Mouse (Mus musculus) lung, embryonic 15.5 days (tissue): Measurements from ENCODE around the gene Tgfbr3l. TPM values are rescaled to one million over a fixed set of nuclear protein-coding genes. Genes with fewer than 3 reads are reported as not detected.
"Not testable (repeated sequence)": the region's sequence is repeated elsewhere in the genome, so short reads cannot be mapped to it uniquely, and the experiment has no call there.

Experiments used
- ATAC-seq: fragments of 200-750 bp; cut with Nextera tagmentation; 2 replicates; pipeline ENCODE4 v1.8.0; 2017; ENCODE audit warnings: moderate number of reproducible peaks, borderline replicate concordance; ENCODE audit not compliant: low FRiP score, low TSS enrichment; ENCODE audit errors: extremely low read depth
- H3K27ac ChIP-seq: fragments of 300-500 bp; sonication (generic); 2 replicates; pipeline ENCODE4 v1.5.1; 2015; ENCODE audit warnings: moderate library complexity, mild to moderate bottlenecking, inconsistent platforms
- H3K27me3 ChIP-seq: fragments of 300-500 bp; sonication (generic); 2 replicates; pipeline ENCODE4 v1.6.1; 2015; ENCODE audit warnings: inconsistent platforms
- H3K36me3 ChIP-seq: fragments of 300-500 bp; sonication (generic); 2 replicates; pipeline ENCODE4 v1.6.1; 2015; ENCODE audit warnings: inconsistent platforms
- H3K4me1 ChIP-seq: fragments of 300-500 bp; sonication (generic); 2 replicates; pipeline ENCODE4 v1.6.1; 2015; ENCODE audit warnings: inconsistent platforms
- H3K4me2 ChIP-seq: fragments of 300-500 bp; sonication (generic); 2 replicates; pipeline ENCODE4 v1.6.1; 2015; ENCODE audit warnings: inconsistent platforms, mild to moderate bottlenecking, moderate library complexity
- H3K4me3 ChIP-seq: fragments of 300-500 bp; sonication (generic); 2 replicates; pipeline ENCODE4 v1.5.1; 2015; ENCODE audit warnings: mild to moderate bottlenecking, inconsistent platforms
- H3K9ac ChIP-seq: fragments of 300-500 bp; sonication (generic); 2 replicates; pipeline ENCODE4 v1.6.1; 2015; ENCODE audit warnings: inconsistent platforms
- H3K9me3 ChIP-seq: fragments of 300-500 bp; sonication (generic); 2 replicates; pipeline ENCODE4 v1.6.1; 2016; ENCODE audit warnings: inconsistent platforms
- WGBS: fragments of 180-500 bp; shearing (Covaris S2); methylation state at CpG from one replicate; pipeline ENCODE4 v1.1.7; 2015; 5-methylcytosine and 5-hydroxymethylcytosine counted together
- polyA plus RNA-seq: library from polyadenylated mRNA; unstranded; fragments of >200 nt; fragmentation: Nextera tagmentation; extraction: Ambion mirVana; gene quantifications from 2 replicates; pipeline ENCODE4 v1.2.1, GENCODE M21; 2015

Tgfbr3l gene
- polyA plus RNA-seq, 1 experiment from 2014 or later, result 3.4 TPM

DNA sequence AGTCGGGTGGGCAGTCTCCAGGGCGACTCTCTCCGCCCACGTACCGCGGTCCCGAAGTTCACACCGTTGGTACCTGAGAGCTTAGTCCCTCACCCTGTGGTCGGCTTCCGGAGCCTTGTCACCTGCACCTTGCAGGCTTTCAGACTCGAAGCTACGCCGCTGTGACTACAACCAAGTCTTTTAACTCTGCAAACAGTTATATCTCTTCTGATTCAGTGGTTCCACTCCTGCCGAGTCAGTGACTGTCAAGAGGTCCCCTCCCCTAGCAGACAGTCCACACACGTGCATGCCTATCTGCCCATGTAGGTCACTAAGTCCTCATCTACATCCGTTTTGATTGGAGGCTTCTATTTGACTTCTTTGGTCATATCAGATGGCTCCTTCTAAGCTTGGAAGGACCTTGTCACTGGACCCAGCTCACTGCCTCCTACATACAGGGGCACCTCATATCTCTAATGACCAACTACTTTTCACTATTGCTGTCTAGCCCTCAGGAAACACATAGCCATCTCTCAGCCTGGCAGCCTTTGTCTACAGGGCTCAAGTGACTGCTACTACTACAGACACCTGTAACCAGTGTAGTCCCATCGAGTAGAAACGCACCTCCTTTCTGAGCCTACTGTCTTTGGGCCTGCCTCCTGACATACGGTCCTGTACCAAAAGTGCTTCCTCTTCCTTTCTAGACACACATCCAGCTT is 8.7 kb upstream of the Tgfbr3l start:
- peaks cover 22% of the 10 kb centered on the region for H3K36me3 ChIP-seq
- H3K27ac ChIP-seq, result peak overlapping the region; percentile 92
- peak overlapping the region; percentile 66 for H3K4me2 ChIP-seq
- 0 out of 2 replicates have a peak, but pooled peaks have one; percentile 0 for ATAC-seq
- peak overlapping the region; percentile 83 for H3K4me3 ChIP-seq
- H3K9ac ChIP-seq, result peak overlapping the region; percentile 74
- peaks cover 28% of the 10 kb centered on the region for H3K4me1 ChIP-seq
- no peaks in the 10 kb centered on the region for H3K9me3 ChIP-seq
- 10% methylated on average over 19 of the region's 19 CpGs for WGBS
- H3K27me3 ChIP-seq, result no peaks in the 10 kb centered on the region

DNA sequence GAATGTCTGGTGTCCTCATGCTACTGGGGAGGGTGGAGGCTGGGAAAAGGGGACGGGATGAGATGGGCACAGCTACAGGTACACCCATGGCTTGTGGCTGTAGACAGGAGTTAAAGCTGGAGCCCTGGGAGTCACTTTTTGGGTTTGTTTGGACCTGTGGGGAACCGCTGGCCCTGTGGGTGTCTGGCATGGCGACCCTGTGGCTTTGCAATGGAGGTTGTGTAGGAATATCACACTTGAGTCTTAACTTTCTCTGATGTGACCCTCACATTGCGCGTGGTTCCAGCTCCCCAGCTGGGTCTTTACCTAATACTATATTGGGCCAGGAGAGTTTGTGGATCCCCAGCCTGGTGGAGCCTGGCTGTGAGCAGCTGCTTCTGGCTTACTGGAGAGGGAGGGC is 3.0 kb upstream of the Tgfbr3l start:
- Histone ChIP-seq H3K36me3 (peaks cover 57% of the 10 kb centered on the region), H3K4me3 (no peak overlapping the region), H3K27ac (no peak overlapping the region), H3K4me1 (peaks cover 19% of the 10 kb centered on the region), H3K9ac (no peak overlapping the region), H3K4me2 (no peak overlapping the region), H3K27me3 (no peaks in the 10 kb centered on the region), H3K9me3 (no peaks in the 10 kb centered on the region)
- WGBS, result 95% methylated on average over 5 of the region's 5 CpGs
- no peak for ATAC-seq

DNA sequence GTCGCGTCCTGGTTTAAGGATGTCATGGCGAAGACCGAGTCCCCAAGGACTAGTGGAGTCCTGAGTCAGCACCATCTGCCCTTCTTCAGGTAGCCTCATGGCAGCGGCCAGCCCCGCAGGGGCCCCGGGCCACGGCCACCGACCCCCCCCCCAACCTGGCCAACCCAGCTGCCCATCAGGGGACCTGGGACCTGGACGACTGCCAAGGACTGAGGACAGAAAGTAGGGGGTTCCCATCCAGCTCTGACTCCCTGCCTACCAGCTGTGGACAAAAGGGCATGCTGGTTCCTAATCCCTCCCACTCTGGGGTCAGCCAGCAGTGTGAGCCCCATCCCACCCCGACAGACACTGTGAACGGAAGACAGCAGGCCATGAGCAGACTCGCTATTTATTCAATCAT is 2.3 kb upstream of the Tgfbr3l start:
- H3K27ac ChIP-seq, result no peak overlapping the region
- no peak overlapping the region for H3K4me2 ChIP-seq
- peaks cover 57% of the 10 kb centered on the region for H3K36me3 ChIP-seq
- peaks cover 18% of the 10 kb centered on the region for H3K4me1 ChIP-seq
- no peak overlapping the region for H3K4me3 ChIP-seq
- WGBS, result 83% methylated on average over 13 of the region's 13 CpGs
- no peaks in the 10 kb centered on the region for H3K27me3 ChIP-seq
- H3K9ac ChIP-seq, result no peak overlapping the region
- H3K9me3 ChIP-seq, result no peaks in the 10 kb centered on the region
- no peak for ATAC-seq

DNA sequence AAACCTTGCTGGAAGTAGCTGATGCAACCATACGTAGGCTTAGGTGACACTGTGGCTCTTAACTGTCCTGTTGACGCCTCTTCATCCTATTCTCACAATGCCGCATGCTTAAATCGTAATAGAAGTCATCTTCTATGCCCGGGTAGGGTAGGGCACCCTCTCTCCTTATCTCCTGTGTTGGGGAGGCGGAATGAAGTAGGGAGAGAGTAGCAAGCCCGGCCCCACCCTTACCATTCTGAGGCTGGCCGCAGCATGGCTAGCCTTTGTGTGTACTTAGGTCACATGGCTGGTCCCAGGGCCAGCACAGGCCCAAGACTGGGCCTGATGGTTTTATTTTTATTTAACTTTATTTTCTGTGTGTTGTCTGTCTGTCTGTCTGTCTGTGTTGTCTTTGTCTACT is 773 bp upstream of the Tgfbr3l start:
- Histone ChIP-seq H3K9me3 (no peaks in the 10 kb centered on the region), H3K36me3 (peaks cover 54% of the 10 kb centered on the region), H3K27ac (no peak overlapping the region), H3K4me3 (no peak overlapping the region), H3K27me3 (no peaks in the 10 kb centered on the region), H3K9ac (no peak overlapping the region), H3K4me1 (peaks cover 14% of the 10 kb centered on the region), H3K4me2 (no peak overlapping the region)
- WGBS, result 78% methylated on average over 8 of the region's 8 CpGs
- no peak for ATAC-seq

DNA sequence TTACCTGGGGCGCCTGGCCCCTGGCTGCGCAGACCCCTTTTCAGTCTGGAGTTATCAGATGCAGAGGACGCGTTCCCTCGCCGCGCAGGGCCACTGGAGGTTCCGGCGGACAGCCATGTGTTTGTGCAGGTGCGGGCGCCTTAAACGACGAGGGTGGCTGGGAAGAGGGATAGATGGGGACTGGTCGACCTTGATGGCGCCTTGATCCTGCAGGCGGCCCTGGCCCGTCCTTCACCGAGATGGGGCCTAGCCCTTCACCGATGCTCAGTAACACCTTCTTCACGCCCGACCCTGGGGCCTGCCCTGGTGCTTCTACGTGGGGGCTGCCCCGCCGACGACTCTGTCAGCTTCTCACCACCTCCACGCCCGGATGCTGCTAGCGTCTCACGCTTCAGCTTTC is 1.2 kb downstream of the Tgfbr3l start:
- Histone ChIP-seq H3K36me3 (peaks cover 36% of the 10 kb centered on the region), H3K4me1 (peaks cover 27% of the 10 kb centered on the region), H3K27ac (no peak overlapping the region), H3K27me3 (no peaks in the 10 kb centered on the region), H3K4me3 (no peak overlapping the region), H3K9ac (0 out of 2 replicates have a peak overlapping the region, but pooled peaks have one; percentile 6), H3K9me3 (no peaks in the 10 kb centered on the region), H3K4me2 (no peak overlapping the region)
- ATAC-seq, result no peak
- WGBS, result 11% methylated on average over 29 of the region's 29 CpGs

DNA sequence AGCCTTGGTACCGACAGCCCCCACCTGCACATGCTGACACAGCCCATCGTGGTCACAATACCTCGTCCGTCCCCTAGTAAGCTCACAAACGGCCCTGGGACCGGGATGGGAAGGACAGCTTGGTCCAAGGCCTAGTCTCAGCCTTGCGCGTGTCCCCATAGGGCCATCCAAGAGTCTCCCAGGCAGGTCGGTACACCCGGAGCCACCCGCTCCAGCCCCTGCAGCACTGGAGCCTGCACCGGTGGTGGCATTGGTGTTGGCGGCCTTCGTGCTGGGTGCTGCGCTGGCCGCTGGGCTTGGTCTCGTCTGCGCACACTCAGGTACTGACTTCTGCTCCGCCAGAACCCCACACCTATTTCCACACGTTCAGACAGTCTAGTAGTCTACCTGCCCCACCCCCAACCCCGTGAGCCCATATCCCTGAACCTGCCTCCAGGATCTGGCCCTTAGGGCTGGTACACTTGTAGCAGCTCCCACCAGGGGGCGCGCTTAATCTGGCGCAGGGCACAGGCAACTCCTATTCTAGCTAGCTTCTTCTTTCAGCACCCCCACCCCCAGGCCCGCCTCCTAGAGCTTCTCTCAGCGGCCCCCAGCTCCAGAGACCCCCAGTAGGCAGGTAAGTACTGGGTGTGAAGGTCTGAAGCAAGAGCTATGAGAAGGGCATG is 2.4 kb downstream of the Tgfbr3l start:
- no peak for ATAC-seq
- Histone ChIP-seq H3K4me1 (peaks cover 30% of the 10 kb centered on the region), H3K27ac (no peak overlapping the region), H3K27me3 (no peaks in the 10 kb centered on the region), H3K36me3 (peaks cover 34% of the 10 kb centered on the region), H3K9ac (no peak overlapping the region), H3K4me3 (no peak overlapping the region), H3K4me2 (no peak overlapping the region), H3K9me3 (no peaks in the 10 kb centered on the region)
- 39% methylated on average over 26 of the region's 26 CpGs for WGBS

DNA sequence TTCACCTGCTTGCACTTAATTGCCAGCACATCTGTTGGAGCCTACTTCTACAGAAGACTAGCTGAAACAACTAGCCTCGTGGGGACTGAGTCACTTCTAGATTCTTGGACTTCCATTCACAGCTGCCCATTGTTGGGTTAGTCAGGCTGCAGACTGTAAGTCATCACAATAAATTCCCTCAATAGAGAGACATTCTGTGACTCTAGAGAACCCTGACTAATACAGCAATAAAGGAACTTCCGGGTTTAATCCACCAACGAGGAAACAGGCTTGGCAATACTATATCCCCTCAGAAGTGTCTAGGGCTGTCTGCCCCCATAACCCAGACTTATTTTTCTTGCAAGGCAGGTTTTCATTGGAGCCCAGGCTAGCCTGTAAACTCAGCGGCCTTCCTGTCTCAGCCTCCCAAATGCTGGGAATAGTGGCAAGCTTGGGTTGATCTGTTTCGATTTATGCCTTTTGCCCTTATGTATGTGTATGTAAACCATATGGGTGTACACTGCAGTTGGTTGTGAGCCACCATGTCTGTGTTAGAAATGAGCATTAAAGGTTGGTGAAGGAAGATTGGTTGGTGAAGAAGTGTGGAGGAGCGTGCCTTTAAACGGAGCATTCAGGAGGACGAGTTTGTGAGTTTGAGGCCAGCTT is 4.2 kb downstream of the Tgfbr3l start:
- ATAC-seq, result no peak
- Histone ChIP-seq H3K4me3 (peak overlapping the region; percentile 99), H3K36me3 (peaks cover 28% of the 10 kb centered on the region), H3K4me1 (peaks cover 37% of the 10 kb centered on the region), H3K9me3 (no peaks in the 10 kb centered on the region), H3K27me3 (no peaks in the 10 kb centered on the region), H3K27ac (no peak overlapping the region; the same call in 1 of the 2 replicates), H3K9ac (peak overlapping the region; percentile 96), H3K4me2 (peak overlapping the region; percentile 88)
- 44% methylated on average over 8 of the region's 8 CpGs for WGBS

DNA sequence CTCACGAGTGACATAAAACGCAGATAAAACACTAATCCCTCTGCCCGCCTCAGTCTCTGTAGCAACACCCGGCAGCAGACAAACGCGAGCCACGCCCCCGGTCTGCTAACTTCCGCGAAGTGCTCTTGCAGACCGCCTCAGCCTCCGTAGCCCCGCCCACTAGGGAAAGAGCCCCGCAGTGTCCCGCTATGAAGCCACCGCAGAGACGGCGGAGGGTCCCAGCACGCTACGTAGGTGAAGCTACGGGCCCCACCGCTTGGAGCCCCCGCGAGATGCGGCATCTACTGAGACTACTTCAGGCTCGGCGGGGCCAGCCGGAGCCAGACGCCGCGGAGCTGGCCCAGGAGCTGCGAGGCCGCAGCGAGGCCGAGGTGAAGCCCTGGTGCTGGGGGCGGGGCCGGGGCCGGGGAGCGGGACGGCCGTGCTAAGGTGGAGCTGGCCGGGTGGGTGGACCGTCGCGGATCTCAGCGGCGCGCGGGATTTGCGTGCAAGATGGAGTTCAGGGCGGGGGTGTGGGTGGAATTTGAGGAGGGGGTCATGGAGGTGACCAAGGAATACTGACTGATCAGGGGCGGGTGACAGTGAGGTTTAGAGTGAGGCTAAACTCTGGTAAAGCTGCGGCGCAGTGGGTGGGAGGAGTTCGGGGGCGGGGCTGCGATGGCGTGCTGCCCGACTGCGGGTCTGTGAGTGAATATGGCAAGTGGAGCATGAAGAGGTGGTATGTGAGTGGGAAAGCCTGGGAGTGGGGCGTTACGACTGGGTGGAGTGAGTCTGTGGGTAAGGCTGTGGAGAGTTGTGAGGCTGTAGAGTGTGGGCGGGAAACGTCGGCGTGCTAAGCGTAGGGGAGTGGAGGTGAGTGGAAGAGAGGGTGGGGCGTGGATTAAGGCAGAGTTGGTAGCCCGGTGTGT is 5.2 kb downstream of the Tgfbr3l start, which contains the start of gene Snapc2:
Gene Snapc2 (plus strand): TSS at position 147 of the 908 bp plus-strand sequence.
- under 1% methylated on average over 69 of the region's 69 CpGs for WGBS
- H3K27ac ChIP-seq, result peak within 1 kb of the TSS; percentile 92
- peak; percentile 92 for ATAC-seq
- peaks cover 47% of the 10 kb centered on the region for H3K4me1 ChIP-seq
- peak within 1 kb of the TSS; percentile 88 for H3K4me2 ChIP-seq
- peak within 1 kb of the TSS; percentile 96 for H3K9ac ChIP-seq
- no peaks in the 10 kb centered on the region for H3K27me3 ChIP-seq
- H3K9me3 ChIP-seq, result no peaks in the 10 kb centered on the region
- H3K4me3 ChIP-seq, result peak within 1 kb of the TSS; percentile 99
- H3K36me3 ChIP-seq, result peaks cover 25% of the 10 kb centered on the region

DNA sequence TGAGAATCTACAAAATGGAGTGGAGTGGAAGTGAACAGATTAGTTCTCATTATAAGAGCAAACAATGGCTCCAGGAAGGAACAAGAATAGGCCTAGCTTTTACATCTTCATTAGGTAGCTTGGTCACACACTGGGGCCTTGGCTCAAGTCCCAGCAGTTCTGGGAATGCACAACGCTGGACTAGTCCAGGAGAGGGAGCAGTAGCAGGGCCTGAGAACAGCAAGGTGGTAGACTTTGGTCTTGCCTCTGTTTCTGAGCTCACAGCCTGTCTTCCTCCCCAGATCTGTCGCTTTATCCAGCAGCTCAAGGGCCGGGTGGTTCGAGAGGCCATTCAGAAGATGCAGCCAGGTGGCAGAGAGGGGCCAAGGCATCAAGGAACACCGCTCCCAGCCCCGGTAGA is 6.0 kb downstream of the Tgfbr3l start:
- peaks cover 21% of the 10 kb centered on the region for H3K36me3 ChIP-seq
- 59% methylated on average over 6 of the region's 6 CpGs for WGBS
- peak overlapping the region; percentile 88 for H3K4me2 ChIP-seq
- ATAC-seq, result no peak
- H3K27ac ChIP-seq, result peak overlapping the region; percentile 92
- H3K9me3 ChIP-seq, result no peaks in the 10 kb centered on the region
- H3K4me1 ChIP-seq, result peaks cover 43% of the 10 kb centered on the region
- H3K9ac ChIP-seq, result 0 out of 2 replicates have a peak overlapping the region, but pooled peaks have one; percentile 19
- H3K4me3 ChIP-seq, result peak overlapping the region; percentile 99
- no peaks in the 10 kb centered on the region for H3K27me3 ChIP-seq

DNA sequence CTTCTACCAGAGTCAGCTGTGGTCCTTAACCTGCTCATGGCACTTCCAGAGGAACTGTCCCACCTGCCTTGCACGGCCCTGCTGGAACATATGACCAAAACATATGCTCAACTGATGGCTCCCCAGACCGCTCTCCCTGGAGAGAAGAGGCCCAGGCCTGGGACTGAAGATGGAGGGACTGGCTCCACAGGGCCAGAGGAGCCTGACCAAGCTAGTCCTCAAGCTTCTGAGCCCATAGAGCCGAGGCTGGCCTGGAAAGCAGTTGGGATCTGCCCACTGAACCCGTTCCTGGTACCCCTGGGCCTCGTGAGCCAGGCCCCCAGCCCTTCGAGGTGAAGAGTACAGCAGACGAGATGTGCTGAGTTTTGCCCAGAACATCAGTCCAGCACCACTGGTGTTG is 7.5 kb downstream of the Tgfbr3l start:
- Histone ChIP-seq H3K36me3 (peaks cover 29% of the 10 kb centered on the region), H3K4me1 (peaks cover 43% of the 10 kb centered on the region)
- H3K4me2 ChIP-seq, H3K9ac ChIP-seq, ATAC-seq, H3K27me3 ChIP-seq, H3K27ac ChIP-seq, H3K9me3 ChIP-seq, H3K4me3 ChIP-seq: not testable (repeated sequence)
- 88% methylated on average over 7 of the region's 7 CpGs for WGBS

DNA sequence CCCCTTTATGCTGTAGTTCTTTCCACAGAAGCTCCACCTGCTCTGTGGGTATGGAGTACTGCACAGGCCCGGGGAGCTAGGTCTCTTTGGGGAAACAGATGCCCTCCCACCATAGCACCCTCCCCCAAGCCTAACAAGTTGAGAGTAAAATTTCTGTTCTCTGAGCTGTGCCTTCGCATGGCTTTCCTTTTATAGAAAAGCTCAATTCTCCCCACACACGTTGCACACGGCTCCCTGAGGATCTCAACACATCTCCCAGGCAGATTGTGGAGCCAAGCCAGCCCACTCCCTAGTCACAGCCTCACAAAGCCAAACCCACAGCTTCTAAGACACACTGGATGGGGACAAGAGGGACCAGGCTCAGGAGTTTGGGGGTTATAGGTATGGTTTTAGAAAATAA is 8.9 kb downstream of the Tgfbr3l start:
- Histone ChIP-seq H3K27me3 (no peaks in the 10 kb centered on the region), H3K4me1 (peaks cover 39% of the 10 kb centered on the region), H3K9me3 (no peaks in the 10 kb centered on the region), H3K4me3 (no peak overlapping the region), H3K27ac (peak overlapping the region; percentile 41), H3K36me3 (peaks cover 42% of the 10 kb centered on the region), H3K4me2 (no peak overlapping the region), H3K9ac (no peak overlapping the region)
- no peak for ATAC-seq
- WGBS, result 37% methylated on average over 4 of the region's 4 CpGs
